Mouse (Mus musculus) limb, embryonic 10.5 days (tissue): ENCODE measurements around the gene Arih1. TPM values are rescaled to one million over a fixed set of nuclear protein-coding genes. Genes with fewer than 3 reads are reported as not detected.
A peak's percentile ranks its signal among the peaks of the same experiment; 100 is the strongest.

Experiments
- DNase-seq: peaks from one replicate; pipeline ENCODE4 v3.0.0-alpha.2; 2017; ENCODE audit warnings: low spot score
- H3K27ac ChIP-seq: fragments of 300-500 bp; sonication (generic); 2 replicates; pipeline ENCODE4 v1.5.1; 2016; ENCODE audit warnings: mild to moderate bottlenecking
- H3K27me3 ChIP-seq: fragments of 300-500 bp; sonication (generic); 2 replicates; pipeline ENCODE4 v1.6.1; 2016; ENCODE audit warnings: low read depth, mild to moderate bottlenecking; ENCODE audit not compliant: poor library complexity, severe bottlenecking
- H3K36me3 ChIP-seq: fragments of 300-500 bp; sonication (generic); 2 replicates; pipeline ENCODE4 v1.6.1; 2016; ENCODE audit warnings: mild to moderate bottlenecking, moderate library complexity
- H3K4me1 ChIP-seq: fragments of 300-500 bp; sonication (generic); 2 replicates; pipeline ENCODE4 v1.6.1; 2016
- H3K4me3 ChIP-seq: fragments of 300-500 bp; sonication (generic); 2 replicates; pipeline ENCODE4 v1.5.1; 2016; ENCODE audit warnings: mild to moderate bottlenecking, moderate library complexity
- H3K9me3 ChIP-seq: fragments of 300-500 bp; sonication (generic); replicated peaks from 2 replicates; pipeline ENCODE4 v1.6.1; 2016; ENCODE audit warnings: mild to moderate bottlenecking
- WGBS: fragments of 180-500 bp; shearing (Covaris S2); methylation state at CpG from one replicate; pipeline ENCODE4 v1.1.7; 2016; 5-methylcytosine and 5-hydroxymethylcytosine counted together
- polyA plus RNA-seq: library from polyadenylated mRNA; unstranded; fragments of >200 nt; fragmentation: Nextera tagmentation; extraction: Ambion mirVana; gene quantifications from 2 replicates; pipeline ENCODE4 v1.2.1, GENCODE M21; 2016

Arih1 gene
- polyA plus RNA-seq, 1 experiment from 2014 or later = 22.1 TPM

DNA sequence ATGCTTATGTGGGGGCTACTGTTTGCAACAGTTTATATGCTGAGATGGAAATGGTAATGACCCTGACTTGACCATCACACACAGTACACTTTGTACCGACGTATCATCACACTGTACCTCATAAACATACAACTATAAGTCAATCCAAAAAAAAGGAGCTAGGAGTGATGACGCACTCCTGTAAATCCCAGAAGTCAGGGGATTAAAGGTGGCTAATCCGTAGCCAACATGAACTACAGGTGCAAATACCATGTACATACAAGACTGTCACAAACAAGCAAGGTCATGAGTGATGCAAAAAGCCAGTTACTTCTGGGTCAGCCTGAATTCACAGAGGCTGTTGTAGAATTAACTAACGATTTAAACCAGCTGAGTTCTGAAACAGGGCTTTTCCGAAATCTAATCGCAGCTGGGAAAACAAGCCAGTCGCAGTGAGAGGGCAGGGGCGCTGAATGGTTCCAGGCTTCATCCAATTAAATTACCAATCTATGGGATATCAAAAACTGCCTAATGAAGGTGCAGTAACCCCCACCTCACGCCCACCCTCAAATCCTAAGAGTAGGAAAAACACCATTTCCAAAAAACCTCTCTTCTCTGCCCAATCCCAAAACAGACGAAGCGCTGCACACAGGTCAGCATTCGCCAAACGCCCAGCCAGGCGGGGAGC, 133.7 kb downstream of the Arih1 start:
- WGBS = 12% methylated on average over 15 of the region's 15 CpGs

DNA sequence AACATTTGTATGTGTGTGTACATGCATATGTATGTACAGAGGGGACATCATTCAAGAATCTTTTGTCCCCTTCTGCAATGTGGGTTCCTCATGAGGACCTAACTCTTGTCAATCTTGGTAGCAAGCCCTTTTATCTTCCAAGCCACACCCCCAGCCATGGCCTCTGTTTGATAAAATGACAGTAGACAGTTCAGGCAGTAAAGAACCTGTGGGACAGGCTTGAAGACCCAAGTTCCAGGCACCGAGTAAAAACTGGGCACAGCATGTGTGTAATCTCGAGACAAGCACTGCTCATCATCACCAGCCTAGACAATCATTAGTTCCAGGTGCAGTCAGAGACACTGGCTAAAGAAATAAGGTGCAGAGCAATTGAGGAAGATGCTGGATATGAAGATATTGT, 140.2 kb downstream of the Arih1 start:
- H3K4me1 ChIP-seq = no peaks in the 10 kb centered on the region
- no peaks in the 10 kb centered on the region for H3K9me3 ChIP-seq
- 57% methylated on average over 2 of the region's 2 CpGs for WGBS
- H3K36me3 ChIP-seq = peaks cover 28% of the 10 kb centered on the region
- no peaks in the 10 kb centered on the region for H3K27me3 ChIP-seq
- DNase-seq = no peak
- H3K4me3 ChIP-seq = no peak overlapping the region
- H3K27ac ChIP-seq = no peak overlapping the region

More for the DNA sequence above, 133.7 kb downstream of the Arih1 start:
- DNase-seq = no peak
- Histone ChIP-seq H3K27ac (peak overlapping the region; percentile 87), H3K4me3 (peak overlapping the region; percentile 65), H3K27me3 (no peaks in the 10 kb centered on the region), H3K9me3 (no peaks in the 10 kb centered on the region), H3K4me1 (peaks cover 13% of the 10 kb centered on the region), H3K36me3 (no peaks in the 10 kb centered on the region)

DNA sequence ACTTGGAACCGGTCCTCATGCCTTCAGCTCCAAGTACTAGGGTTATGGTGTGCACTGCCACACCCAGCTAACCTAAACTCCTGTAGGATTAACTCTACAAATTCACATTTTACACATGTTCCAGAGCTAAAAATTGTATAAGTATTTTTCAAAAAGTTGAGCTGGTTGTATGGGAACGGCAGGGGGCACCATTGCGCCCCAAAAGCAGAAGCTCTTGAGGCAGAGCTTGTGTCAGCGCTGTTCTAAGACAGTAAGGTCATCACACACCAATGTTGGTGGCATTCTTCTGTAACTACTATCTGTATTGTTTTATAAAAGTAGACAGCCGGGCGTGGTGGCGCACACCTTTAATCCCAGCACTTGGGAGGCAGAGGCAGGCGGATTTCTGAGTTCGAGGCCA, 146.4 kb downstream of the Arih1 start:
- Histone ChIP-seq H3K27me3 (no peaks in the 10 kb centered on the region), H3K36me3 (peaks cover 59% of the 10 kb centered on the region), H3K27ac (no peak overlapping the region), H3K4me3 (no peak overlapping the region), H3K4me1 (no peaks in the 10 kb centered on the region), H3K9me3 (no peaks in the 10 kb centered on the region)
- DNase-seq = no peak
- 86% methylated on average over 9 of the region's 9 CpGs for whole genome bisulfite sequencing

DNA sequence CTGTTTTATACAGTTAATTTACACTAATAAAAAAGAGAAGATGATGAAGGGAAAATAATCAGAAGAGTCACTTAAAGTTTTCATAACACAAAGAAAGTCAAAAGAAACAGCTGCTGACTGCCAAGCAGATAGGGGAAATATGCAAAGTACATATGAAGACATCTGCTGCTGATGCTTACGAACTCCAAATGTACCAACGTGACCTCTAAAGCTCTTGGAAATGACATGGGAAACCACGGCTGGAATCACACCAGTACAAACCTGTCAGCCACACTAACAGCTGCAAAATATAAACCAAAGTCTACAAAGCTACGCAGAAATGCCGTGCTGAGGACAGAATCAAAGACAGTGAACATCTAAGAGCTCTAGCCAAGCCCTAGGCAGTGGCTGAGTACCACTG, 147.3 kb downstream of the Arih1 start:
- no peak overlapping the region for H3K27ac ChIP-seq
- no peaks in the 10 kb centered on the region for H3K27me3 ChIP-seq
- no peak overlapping the region for H3K4me3 ChIP-seq
- H3K4me1 ChIP-seq = no peaks in the 10 kb centered on the region
- no peaks in the 10 kb centered on the region for H3K9me3 ChIP-seq
- peaks cover 61% of the 10 kb centered on the region for H3K36me3 ChIP-seq
- WGBS = 93% methylated on average over 5 of the region's 5 CpGs
- no peak for DNase-seq

DNA sequence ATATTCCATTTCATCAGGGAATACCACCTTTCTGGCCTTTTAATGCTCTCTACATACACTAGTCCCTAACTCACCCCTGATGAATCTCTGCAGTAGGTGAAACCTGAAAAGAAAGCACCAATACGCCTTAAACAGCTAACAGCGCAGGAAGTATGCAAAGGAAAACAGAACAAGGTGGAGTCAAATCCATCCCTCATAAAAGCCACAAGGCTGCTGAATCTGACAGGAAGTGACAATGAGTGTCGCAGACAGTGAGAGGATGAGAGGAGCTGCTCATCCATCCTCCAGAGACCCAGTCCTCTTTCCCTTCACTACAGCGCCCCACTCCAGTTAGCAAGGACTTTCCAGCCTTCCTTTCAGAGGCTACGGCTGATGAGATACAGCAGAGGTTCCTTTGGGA, 148.0 kb downstream of the Arih1 start:
- 92% methylated on average over 5 of the region's 5 CpGs for WGBS
- H3K36me3 ChIP-seq = peaks cover 56% of the 10 kb centered on the region

More for the DNA sequence above, 148.0 kb downstream of the Arih1 start:
- H3K4me3 ChIP-seq = no peak overlapping the region
- no peaks in the 10 kb centered on the region for H3K4me1 ChIP-seq
- no peak for DNase-seq
- H3K27me3 ChIP-seq = no peaks in the 10 kb centered on the region
- H3K27ac ChIP-seq = no peak overlapping the region
- no peaks in the 10 kb centered on the region for H3K9me3 ChIP-seq

Other genes starting within 250 kb of the Arih1 start
- 45.8 and 46.9 TPM in 2 replicates for gene Adpgk, start 195.1 kb downstream of the Arih1 start, polyA plus RNA-seq
- 16.6 and 16.9 TPM in 2 replicates for gene Bbs4, start 133.1 kb downstream of the Arih1 start, polyA plus RNA-seq
- 38.9 and 46.1 TPM in 2 replicates for gene Hexa, start 52.9 kb upstream of the Arih1 start, polyA plus RNA-seq
- gene Tmem202, start 53.2 kb upstream of the Arih1 start, polyA plus RNA-seq = not detected in 2 replicates
- 0.15 TPM in 1 of 2 replicates, not detected in the other for gene Celf6, start 91.3 kb upstream of the Arih1 start, polyA plus RNA-seq
- gene Parp6, start 130.7 kb upstream of the Arih1 start, polyA plus RNA-seq = 30.4 and 33.3 TPM in 2 replicates
- 2,645 and 3,210 TPM in 2 replicates for gene Pkm, start 169.8 kb upstream of the Arih1 start, polyA plus RNA-seq
- gene Gramd2, start 193.5 kb upstream of the Arih1 start, polyA plus RNA-seq = 0.15 and 0.30 TPM in 2 replicates